ENCODE assay signal across 8 mouse cellular contexts in the genomic region with DNA sequence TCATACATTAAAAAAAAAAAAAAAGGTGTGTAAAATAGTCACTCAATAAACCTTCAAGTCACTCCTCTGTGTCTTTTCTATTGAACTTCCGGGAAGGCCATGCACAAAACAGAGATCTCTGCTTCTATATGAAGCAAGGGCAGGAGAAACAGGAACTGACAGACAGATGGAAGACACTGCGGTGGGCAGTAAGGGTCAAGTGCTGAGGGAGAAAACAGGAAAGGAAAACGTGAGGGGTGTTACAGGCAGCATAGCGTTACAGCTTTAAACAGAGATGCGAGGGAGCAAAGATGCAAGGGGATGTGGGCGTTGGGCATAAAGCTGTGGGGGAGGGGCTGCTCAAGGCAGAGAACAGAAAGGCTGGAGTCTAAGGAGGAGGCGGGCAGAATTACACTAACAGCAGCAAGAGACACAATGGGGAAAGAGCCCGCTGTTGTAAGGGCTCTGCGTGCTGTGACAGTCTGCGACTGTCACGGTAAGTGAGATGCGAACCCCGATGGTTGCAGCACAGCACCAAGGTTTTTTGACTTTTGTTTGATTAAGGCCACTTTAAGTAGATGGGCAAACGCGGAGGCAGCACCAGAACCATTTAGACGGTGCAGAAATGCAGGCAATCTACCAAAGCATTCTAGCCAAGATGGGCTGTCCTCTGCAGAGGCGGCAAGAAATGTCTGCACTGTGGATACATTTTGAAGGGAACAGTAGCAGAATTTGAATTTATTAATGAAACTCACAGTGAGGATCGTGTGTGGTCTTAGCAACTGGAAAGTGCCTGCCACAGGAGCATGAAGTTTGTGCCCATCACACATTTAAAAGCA.
DNase-seq lines count a peak whose midpoint lies in the region; TF ChIP-seq lines count a peak whose summit lies in the region.

No protein-coding gene starts in this region.

- peak overlapping the region; percentile 41 for H3K4me3 ChIP-seq in forebrain, embryonic 10.5 days
- peak overlapping the region; percentile 56 for H3K4me3 ChIP-seq in megakaryocyte, embryonic 14.5 days (replicated peaks)
- no peak overlapping the region for H3K4me3 ChIP-seq in small intestine, adult 2 months (ENCODE audit: low read depth, low read length)

- TF ChIP-seq CTCF in small intestine, adult 2 months (IDR thresholded peaks at IDR 0.05; ENCODE audit: extremely low read depth, insufficient read length, insufficient replicate concordance, low read depth, low read length), result no peak

- no peaks in the 10 kb centered on the region for H3K36me3 ChIP-seq in forebrain, embryonic 10.5 days (replicated peaks)
- peaks cover 92% of the 10 kb centered on the region for H3K36me3 ChIP-seq in megakaryocyte, embryonic 14.5 days (replicated peaks; ENCODE audit: low read length)
- H3K36me3 ChIP-seq in small intestine, adult 2 months (ENCODE audit: control insufficient read depth, insufficient read depth, low read length), result peaks cover under 1% of the 10 kb centered on the region; the same call in 1 of the 2 replicates

- H3K4me1 ChIP-seq in forebrain, embryonic 10.5 days, result peaks cover 14% of the 10 kb centered on the region
- peaks cover 86% of the 10 kb centered on the region for H3K4me1 ChIP-seq in megakaryocyte, embryonic 14.5 days
- peaks cover 7% of the 10 kb centered on the region; the same call in 1 of the 2 replicates for H3K4me1 ChIP-seq in small intestine, adult 2 months (ENCODE audit: control insufficient read depth, insufficient read depth, insufficient read length, low read length)

- H3K27me3 ChIP-seq in forebrain, embryonic 10.5 days (ENCODE audit: poor library complexity, severe bottlenecking), result peaks cover 13% of the 10 kb centered on the region
- no peaks in the 10 kb centered on the region for H3K27me3 ChIP-seq in megakaryocyte, embryonic 14.5 days (replicated peaks)
- H3K27me3 ChIP-seq in small intestine, adult 2 months (ENCODE audit: control insufficient read depth, insufficient read depth, low read length), result no peaks in the 10 kb centered on the region

- no peaks in the 10 kb centered on the region for H3K9me3 ChIP-seq in forebrain, embryonic 10.5 days
- no peaks in the 10 kb centered on the region for H3K9me3 ChIP-seq in megakaryocyte, embryonic 14.5 days

- peak; percentile 52 to 53 for DNase-seq in cerebellum, postnatal 10 days
- no peak for DNase-seq in cerebellum, postnatal 4 days (ENCODE audit: low spot score in 2 of 2)
- peak; percentile 20 to 35 for DNase-seq in CD8-positive naive resting alpha-beta T cell, adult 2 months (ENCODE audit: low read depth in 2 of 2, low spot score in 2 of 2)
- peak; percentile 36 for DNase-seq in forebrain, embryonic 10.5 days (ENCODE audit: extremely low spot score, low spot score)
- peak; percentile 3 for DNase-seq in left cerebral cortex, adult 11 months (ENCODE audit: low spot score)
- no peak for DNase-seq in cerebellum, adult 8-10 months

- no peak for TF ChIP-seq POLR2A in small intestine, adult 2 months (IDR thresholded peaks at IDR 0.05; ENCODE audit: low read depth, low read length)

- WGBS in forebrain, embryonic 10.5 days, result 16% methylated on average over 18 of the region's 18 CpGs
- WGBS in small intestine, adult 2 months, result 67% methylated on average over 18 of the region's 18 CpGs

- peak overlapping the region; percentile 26; the same call in 1 of the 2 replicates for H3K27ac ChIP-seq in forebrain, embryonic 10.5 days
- H3K27ac ChIP-seq in small intestine, adult 2 months (ENCODE audit: insufficient read depth, low read depth, low read length), result peak overlapping the region; percentile 6; the same call in 1 of the 2 replicates

Comparison
In these comparisons a context has a peak if more than half of its experiments do, and no peak if none do; other contexts are left out.
1. DNase-seq: peak in cerebellum, postnatal 10 days (2 of 2), CD8-positive naive resting alpha-beta T cell, adult 2 months (2 of 2), forebrain, embryonic 10.5 days (single experiment) and left cerebral cortex, adult 11 months (single experiment); none in cerebellum, postnatal 4 days (0 of 2) and cerebellum, adult 8-10 months (single experiment).